Mouse (Mus musculus) liver, embryonic 12.5 days (tissue): ENCODE data around the gene Rnase4. TPM values are rescaled to one million over a fixed set of nuclear protein-coding genes. Genes with fewer than 3 reads are reported as not detected.

Source experiments
- polyA plus RNA-seq: library from polyadenylated mRNA; unstranded; fragments of >200 nt; fragmentation: Nextera tagmentation; extraction: Ambion mirVana; gene quantifications from 2 replicates; pipeline ENCODE4 v1.2.1, GENCODE M21; 2016

The Rnase4 gene
- polyA plus RNA-seq, 1 experiment from 2014 or later: 10.4 TPM

Other genes starting within 250 kb of the Rnase4 start
- gene Tep1, start 220.5 kb upstream of the Rnase4 start, polyA plus RNA-seq: 2.2 and 3.2 TPM in 2 replicates
- gene Klhl33, start 193.6 kb upstream of the Rnase4 start, polyA plus RNA-seq: 0.13 and 0.28 TPM in 2 replicates
- gene Osgep, start 166.2 kb upstream of the Rnase4 start, polyA plus RNA-seq: 69.7 and 74.0 TPM in 2 replicates
- 144 and 147 TPM in 2 replicates for gene Apex1, start 166.1 kb upstream of the Rnase4 start, polyA plus RNA-seq
- gene Pip4p1, start 160.2 kb upstream of the Rnase4 start, polyA plus RNA-seq: 26.1 and 30.6 TPM in 2 replicates
- 75.0 and 76.1 TPM in 2 replicates for gene Pnp, start 160.0 kb upstream of the Rnase4 start, polyA plus RNA-seq
- gene Gm49342, start 146.6 kb upstream of the Rnase4 start, polyA plus RNA-seq: not detected in 2 replicates
- gene Pnp2, start 135.1 kb upstream of the Rnase4 start, polyA plus RNA-seq: 4.0 and 4.3 TPM in 2 replicates
- gene Rnase10, start 83.3 kb upstream of the Rnase4 start, polyA plus RNA-seq: 0.07 TPM in 1 of 2 replicates, not detected in the other
- not detected in 2 replicates for gene Rnase9, start 49.2 kb upstream of the Rnase4 start, polyA plus RNA-seq
- not detected in 2 replicates for gene Rnase11, start 40.9 kb upstream of the Rnase4 start, polyA plus RNA-seq
- 0.44 and 1.4 TPM in 2 replicates for gene Rnase12, start 33.4 kb upstream of the Rnase4 start, polyA plus RNA-seq
- not detected in 2 replicates for gene Olfr750, start 16.6 kb upstream of the Rnase4 start, polyA plus RNA-seq
- 2.6 and 3.5 TPM in 2 replicates for gene Ang, start 73 bp downstream of the Rnase4 start, polyA plus RNA-seq
- gene Eddm3b, start 23.3 kb downstream of the Rnase4 start, polyA plus RNA-seq: not detected in 2 replicates
- 2.3 and 4.0 TPM in 2 replicates for gene Rnase6, start 32.8 kb downstream of the Rnase4 start, polyA plus RNA-seq
- gene Rnase1, start 55.7 kb downstream of the Rnase4 start, polyA plus RNA-seq: not detected in 2 replicates
- not detected in 2 replicates for gene Rnase2b, start 71.2 kb downstream of the Rnase4 start, polyA plus RNA-seq
- not detected in 2 replicates for gene Ang2, start 108.1 kb downstream of the Rnase4 start, polyA plus RNA-seq
- gene Ear14, start 112.3 kb downstream of the Rnase4 start, polyA plus RNA-seq: not detected in 2 replicates
- not detected in 2 replicates for gene Rnase2a, start 165.0 kb downstream of the Rnase4 start, polyA plus RNA-seq